Mouse (Mus musculus): ENCODE results near the gene Gm11549.

DNA sequence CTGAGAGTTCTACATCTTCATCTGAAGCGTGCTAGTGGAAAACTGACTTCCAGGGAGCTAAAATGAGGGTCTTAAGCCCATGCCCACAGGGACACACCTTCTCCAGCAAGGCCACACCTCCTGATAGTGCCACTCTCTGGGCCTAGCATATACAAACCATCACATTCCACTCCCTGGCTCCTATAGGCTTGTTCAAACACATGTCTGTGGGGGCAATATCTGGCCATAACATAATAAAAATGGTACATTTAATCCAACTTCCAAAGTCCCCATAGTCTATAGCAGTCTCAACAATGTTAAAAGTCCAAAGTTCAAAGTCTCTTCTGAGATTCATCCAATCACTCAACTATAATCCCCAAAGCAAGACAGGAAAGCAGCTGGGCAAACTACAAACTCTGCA lies 36.0 kb upstream of the Gm11549 start:
- TF ChIP-seq CTCF (IDR thresholded peaks at IDR 0.05; ENCODE audit: insufficient read depth, low read depth, low read length) (no peak), POLR2A (IDR thresholded peaks at IDR 0.05; ENCODE audit: insufficient read depth, low read depth, low read length) (no peak)
